Mouse (Mus musculus): ENCODE data around the gene Daam2. TPM values are rescaled to one million over a fixed set of nuclear protein-coding genes. Genes with fewer than 3 reads are reported as not detected.

The Daam2 gene
- polyA plus RNA-seq (2015; fragmentation: Illumina TruSeq; extraction: RNeasy Lipid Tissue Mini Kit (QIAGEN cat#74804); ENCODE audit: low read depth, low replicate concordance), result 33.8 TPM

DNA sequence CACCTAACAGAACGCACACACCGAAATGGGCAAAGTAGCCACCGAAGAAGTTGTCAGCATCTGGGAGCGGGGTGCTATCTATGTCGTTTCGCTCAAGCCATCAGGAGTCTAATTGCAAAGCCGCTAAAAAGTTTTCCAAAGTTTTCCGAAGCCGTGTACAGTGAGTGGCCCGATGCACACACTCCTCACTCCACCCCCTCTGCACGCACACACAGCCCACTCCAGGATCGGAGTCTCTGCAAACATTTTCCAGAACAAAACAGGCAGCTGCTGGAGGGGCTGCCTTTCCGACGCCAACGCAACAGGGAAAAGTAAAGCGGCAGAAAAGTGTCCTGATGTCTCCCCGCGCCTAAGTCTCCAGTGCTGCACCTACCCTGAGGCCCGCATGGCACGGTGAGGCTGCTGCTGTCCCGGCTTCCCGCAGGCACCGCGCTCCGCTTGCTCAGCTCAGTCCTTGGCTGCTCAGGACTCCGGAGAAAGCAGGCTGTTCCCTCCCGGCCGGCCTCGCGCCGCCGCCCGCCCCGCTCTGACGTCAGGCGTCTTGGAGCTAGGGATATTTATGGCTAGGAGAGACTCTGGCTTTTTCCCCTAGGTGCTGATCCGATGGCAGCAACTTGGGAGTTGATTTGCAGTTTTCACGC is at the start of gene Daam2:
TSS of gene Daam2 (minus strand) at position 514 of the 641 bp plus-strand sequence.

DNA sequence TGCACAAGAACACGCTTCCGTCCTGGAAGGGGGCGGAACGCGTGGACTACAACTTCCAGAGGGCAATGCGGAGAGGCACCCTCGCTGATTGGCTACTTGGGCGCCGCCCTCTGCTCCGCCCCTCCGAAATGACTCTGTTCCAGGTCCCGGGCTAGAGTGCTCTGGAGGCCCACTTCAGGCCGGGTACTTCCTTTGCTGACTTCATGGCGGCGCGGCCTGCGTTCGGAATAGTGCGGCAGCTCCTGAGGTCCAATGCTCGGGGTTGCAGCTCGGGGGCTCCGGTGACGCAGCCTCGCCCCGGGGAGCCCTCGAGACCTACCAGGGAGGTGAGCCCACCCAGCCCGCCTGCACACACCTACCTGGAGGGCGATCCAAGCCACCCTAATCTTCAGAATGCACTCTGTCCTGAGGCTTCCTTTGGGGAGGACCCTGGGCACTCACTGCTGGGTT is 135.9 kb downstream of the Daam2 start, which contains the start of gene Mocs1:
TSS of gene Mocs1 (plus strand) at position 124 of the 450 bp plus-strand sequence.

Other genes starting within 250 kb of the Daam2 start
- gene Mocs1, start 136.0 kb downstream of the Daam2 start, polyA plus RNA-seq (2015; fragmentation: Illumina TruSeq; extraction: RNeasy Lipid Tissue Mini Kit (QIAGEN cat#74804); ENCODE audit: low read depth, low replicate concordance), result 5.8 TPM
- gene Kif6, start 50.8 kb upstream of the Daam2 start, polyA plus RNA-seq (2015; fragmentation: Illumina TruSeq; extraction: RNeasy Lipid Tissue Mini Kit (QIAGEN cat#74804); ENCODE audit: low read depth, low replicate concordance), result 2.2 TPM

Measured in brain, adult 10 weeks (tissue).